In the genomic region with DNA sequence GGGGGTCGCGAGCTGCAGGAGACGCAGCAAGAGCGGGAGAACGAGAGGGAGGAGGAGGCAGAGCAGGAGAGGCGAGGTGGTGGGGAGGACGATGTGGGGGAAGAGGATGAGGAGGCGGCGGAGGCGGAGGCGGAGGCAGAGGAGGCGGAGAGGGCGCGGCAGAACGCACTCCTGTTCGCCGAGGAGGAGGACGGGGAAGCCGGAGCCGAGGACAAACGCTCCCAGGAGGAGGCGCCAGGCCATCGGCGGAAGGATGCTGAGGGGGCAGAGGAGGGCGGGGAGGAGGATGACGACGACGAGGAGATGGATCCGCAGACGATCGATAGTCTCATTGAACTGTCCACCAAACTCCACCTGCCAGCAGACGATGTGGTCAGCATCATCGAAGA, we compare ENCODE assay signal across 8 mouse cellular contexts. TPM values are rescaled to one million over a fixed set of nuclear protein-coding genes. Genes with fewer than 3 reads are reported as not detected.
DNase-seq lines count a peak whose midpoint lies in the region; ATAC-seq and TF ChIP-seq lines count a peak whose summit lies in the region.

No protein-coding gene starts in this region.

- peaks cover 16% of the 10 kb centered on the region for H3K4me1 ChIP-seq in bone marrow macrophage, adult 2 months (ENCODE audit: control insufficient read depth, insufficient read depth, low read length)
- peaks cover 15% of the 10 kb centered on the region for H3K4me1 ChIP-seq in forebrain, embryonic 14.5 days (ENCODE audit: control insufficient read depth, insufficient read depth, low read length)
- peaks cover 20% of the 10 kb centered on the region for H3K4me1 ChIP-seq in stomach, embryonic 14.5 days (ENCODE audit: control insufficient read depth, insufficient read depth, low read length)

- no peak for TF ChIP-seq POLR2A in bone marrow macrophage, adult 2 months (IDR thresholded peaks at IDR 0.05; ENCODE audit: borderline replicate concordance, low read depth, low read length)

- peaks cover 23% of the 10 kb centered on the region for H3K36me3 ChIP-seq in forebrain, embryonic 14.5 days (ENCODE audit: control insufficient read depth, insufficient read depth, low read length)
- peaks cover 6% of the 10 kb centered on the region for H3K36me3 ChIP-seq in stomach, embryonic 14.5 days (ENCODE audit: control insufficient read depth, insufficient read depth, low read length)

- H3K9me3 ChIP-seq in forebrain, embryonic 14.5 days (replicated peaks; ENCODE audit: control insufficient read depth, low read length) = no peaks in the 10 kb centered on the region
- no peaks in the 10 kb centered on the region for H3K9me3 ChIP-seq in stomach, embryonic 14.5 days (ENCODE audit: control insufficient read depth, low read depth, low read length)

- 1% methylated on average over 33 of the region's 33 CpGs for WGBS in forebrain, embryonic 14.5 days
- WGBS in stomach, embryonic 14.5 days = 1% methylated on average over 33 of the region's 33 CpGs

- no peak for TF ChIP-seq CTCF in bone marrow macrophage, adult 2 months (IDR thresholded peaks at IDR 0.05; ENCODE audit: low read depth, low read length)
- peak; percentile 37 for TF ChIP-seq CTCF in layer of hippocampus, adult 2 months (conservative IDR thresholded peaks at IDR 0.05)

- H3K4me2 ChIP-seq in forebrain, embryonic 14.5 days (ENCODE audit: low read length) = peak overlapping the region; percentile 97
- peak overlapping the region; percentile 100 for H3K4me2 ChIP-seq in stomach, embryonic 14.5 days (replicated peaks; ENCODE audit: low read depth, low read length)

- peak overlapping the region; percentile 57 for H3K9ac ChIP-seq in forebrain, embryonic 14.5 days (ENCODE audit: low read length)
- H3K9ac ChIP-seq in stomach, embryonic 14.5 days (replicated peaks; ENCODE audit: low read depth, low read length) = no peak overlapping the region

- H3K4me3 ChIP-seq in bone marrow macrophage, adult 2 months (ENCODE audit: insufficient read depth, low read length) = peak overlapping the region; percentile 64
- H3K4me3 ChIP-seq in forebrain, embryonic 14.5 days (ENCODE audit: low read depth, low read length) = peak overlapping the region; percentile 46
- peak overlapping the region; percentile 72 for H3K4me3 ChIP-seq in layer of hippocampus, adult 2 months
- H3K4me3 ChIP-seq in stomach, embryonic 14.5 days (ENCODE audit: low read depth, low read length) = peak overlapping the region; percentile 45

- peak; percentile 58 to 76 for DNase-seq in left cerebral cortex, adult 18-20 months (ENCODE audit: low spot score in 2 of 2)
- DNase-seq in left cerebral cortex, adult 11 months (ENCODE audit: low spot score) = no peak
- DNase-seq in forebrain, embryonic 14.5 days (ENCODE audit: low spot score) = peak; percentile 33
- peak; percentile 67 to 72 for DNase-seq in layer of hippocampus, adult 2 months (ENCODE audit: low spot score in 2 of 2)
- peak; percentile 18 for DNase-seq in mesoderm, embryonic 11.5 days (ENCODE audit: low read depth, low spot score)
- DNase-seq in urinary bladder, postnatal 4 days (ENCODE audit: low spot score in 2 of 2) = no peak

- no peak overlapping the region for H3K27ac ChIP-seq in bone marrow macrophage, adult 2 months (ENCODE audit: insufficient read depth, low read depth, low read length)
- no peak overlapping the region for H3K27ac ChIP-seq in forebrain, embryonic 14.5 days (ENCODE audit: low read depth, low read length)
- H3K27ac ChIP-seq in layer of hippocampus, adult 2 months = peak overlapping the region; percentile 92
- H3K27ac ChIP-seq in stomach, embryonic 14.5 days (ENCODE audit: low read length) = no peak overlapping the region

- H3K27me3 ChIP-seq in forebrain, embryonic 14.5 days (replicated peaks; ENCODE audit: control insufficient read depth, insufficient read depth, low read length) = peaks cover 32% of the 10 kb centered on the region
- H3K27me3 ChIP-seq in stomach, embryonic 14.5 days (ENCODE audit: control insufficient read depth, insufficient read depth, low read length) = peaks cover 30% of the 10 kb centered on the region

- peak; percentile 0; the same call in 1 of the 2 replicates for ATAC-seq in forebrain, embryonic 14.5 days
- ATAC-seq in stomach, embryonic 14.5 days (ENCODE audit: insufficient number of reproducible peaks, insufficient read depth, low FRiP score, low read depth) = no peak

RNA-seq across cellular contexts. Expression of a gene that starts 5.8 kb away (rescaled TPM):
- 100 to 1,000 TPM; 390 to 400 TPM for total RNA-seq in left cerebral cortex, adult 18-20 months (2021)
- polyA plus RNA-seq in bone marrow macrophage, adult 2 months (2012; ENCODE audit: insufficient read depth, insufficient read length, missing spikeins) = not detected in 2 replicates
- polyA plus RNA-seq in forebrain, embryonic 14.5 days (2014; fragmentation: Nextera tagmentation; extraction: Ambion mirVana) = 2.7 and 3.8 TPM in 2 replicates
- 100 to 1,000 TPM; 180 to 212 TPM for total RNA-seq in layer of hippocampus, adult 2 months (2021)
- 0.65 and 0.83 TPM in 2 replicates for polyA plus RNA-seq in stomach, embryonic 14.5 days (2014; fragmentation: Nextera tagmentation; extraction: Ambion mirVana)

RNA-seq across cellular contexts. Expression of a gene that starts 13.9 kb away (rescaled TPM):
- total RNA-seq in left cerebral cortex, adult 18-20 months (2021) = 100 to 1,000 TPM; 391 to 401 TPM
- polyA plus RNA-seq in bone marrow macrophage, adult 2 months (2012; ENCODE audit: insufficient read depth, insufficient read length, missing spikeins) = 92.4 and 96.8 TPM in 2 replicates
- 242 and 250 TPM in 2 replicates for polyA plus RNA-seq in forebrain, embryonic 14.5 days (2014; fragmentation: Nextera tagmentation; extraction: Ambion mirVana)
- 100 to 1,000 TPM; 298 to 323 TPM for total RNA-seq in layer of hippocampus, adult 2 months (2021)
- 146 and 159 TPM in 2 replicates for polyA plus RNA-seq in stomach, embryonic 14.5 days (2014; fragmentation: Nextera tagmentation; extraction: Ambion mirVana)

RNA-seq across cellular contexts. Expression of a gene that starts 40.0 kb away (rescaled TPM):
- total RNA-seq in left cerebral cortex, adult 18-20 months (2021) = under 1 TPM; 0.70 to 0.89 TPM
- 9.7 and 10.6 TPM in 2 replicates for polyA plus RNA-seq in bone marrow macrophage, adult 2 months (2012; ENCODE audit: insufficient read depth, insufficient read length, missing spikeins)
- 0.14 and 0.28 TPM in 2 replicates for polyA plus RNA-seq in forebrain, embryonic 14.5 days (2014; fragmentation: Nextera tagmentation; extraction: Ambion mirVana)
- under 1 TPM; 0.38 to 0.52 TPM for total RNA-seq in layer of hippocampus, adult 2 months (2021)
- 0.27 and 0.33 TPM in 2 replicates for polyA plus RNA-seq in stomach, embryonic 14.5 days (2014; fragmentation: Nextera tagmentation; extraction: Ambion mirVana)

RNA-seq across cellular contexts. Expression of a gene that starts 44.2 kb away (rescaled TPM):
- total RNA-seq in left cerebral cortex, adult 18-20 months (2021) = 100 to 1,000 TPM in 1 of 2 experiments, 10 to 100 TPM in 1; 96.6 to 107 TPM
- polyA plus RNA-seq in bone marrow macrophage, adult 2 months (2012; ENCODE audit: insufficient read depth, insufficient read length, missing spikeins) = 75.0 and 82.2 TPM in 2 replicates
- 125 and 136 TPM in 2 replicates for polyA plus RNA-seq in forebrain, embryonic 14.5 days (2014; fragmentation: Nextera tagmentation; extraction: Ambion mirVana)
- 10 to 100 TPM; 77.1 to 83.3 TPM for total RNA-seq in layer of hippocampus, adult 2 months (2021)
- 101 and 108 TPM in 2 replicates for polyA plus RNA-seq in stomach, embryonic 14.5 days (2014; fragmentation: Nextera tagmentation; extraction: Ambion mirVana)

RNA-seq across cellular contexts. Expression of a gene that starts 45.2 kb away (rescaled TPM):
- 10 to 100 TPM; 32.2 to 32.8 TPM for total RNA-seq in left cerebral cortex, adult 18-20 months (2021)
- polyA plus RNA-seq in bone marrow macrophage, adult 2 months (2012; ENCODE audit: insufficient read depth, insufficient read length, missing spikeins) = 66.4 and 66.7 TPM in 2 replicates
- 21.7 and 22.2 TPM in 2 replicates for polyA plus RNA-seq in forebrain, embryonic 14.5 days (2014; fragmentation: Nextera tagmentation; extraction: Ambion mirVana)
- 10 to 100 TPM; 37.9 to 39.7 TPM for total RNA-seq in layer of hippocampus, adult 2 months (2021)
- polyA plus RNA-seq in stomach, embryonic 14.5 days (2014; fragmentation: Nextera tagmentation; extraction: Ambion mirVana) = 40.1 and 41.5 TPM in 2 replicates

Comparison
In these comparisons a context has a peak if more than half of its experiments do, and no peak if none do; other contexts are left out.
1. DNase-seq: peak in left cerebral cortex, adult 18-20 months (2 of 2), forebrain, embryonic 14.5 days (single experiment), layer of hippocampus, adult 2 months (2 of 2) and mesoderm, embryonic 11.5 days (single experiment); none in left cerebral cortex, adult 11 months (single experiment) and urinary bladder, postnatal 4 days (0 of 2).
2. Peak in every context shown above with its lines, with median percentiles within 50 percentile points of each other: H3K4me3 ChIP-seq.